Mouse (Mus musculus): ENCODE measurements around the gene Erg28. TPM values are rescaled to one million over a fixed set of nuclear protein-coding genes. Genes with fewer than 3 reads are reported as not detected.

Gene Erg28
- polyA plus RNA-seq, 1 experiment, result 44.4 TPM

- Histone ChIP-seq H3K27me3 (ENCODE audit: control insufficient read depth, insufficient read depth, low read length) (no peaks in the 10 kb centered on the region), H3K4me3 (ENCODE audit: control insufficient read depth, insufficient read depth, low read length) (no peak overlapping the region), H3K4me1 (replicated peaks; ENCODE audit: control insufficient read depth, insufficient read depth, low read length) (no peaks in the 10 kb centered on the region), H3K36me3 (ENCODE audit: control insufficient read depth, insufficient read depth, low read length) (0 out of 2 replicates have a peak, but pooled peaks cover 4% of the 10 kb centered on the region), H3K27ac (ENCODE audit: control insufficient read depth, insufficient read depth, low read length) (no peak overlapping the region)
- TF ChIP-seq CTCF (IDR thresholded peaks at IDR 0.05; ENCODE audit: borderline replicate concordance, control insufficient read depth, extremely low read depth, insufficient read depth, low read length, poor library complexity) (no peak), POLR2A (IDR thresholded peaks at IDR 0.05; ENCODE audit: control insufficient read depth, extremely low read depth, insufficient read depth, low read length, poor library complexity) (no peak)
- WGBS, result 83% methylated on average over 6 of the region's 6 CpGs
- no peak for DNase-seq
Observed at GRCm38 (mm10) chr12:85809726-85810125, 14.6 kb downstream of the Erg28 start.

DNA sequence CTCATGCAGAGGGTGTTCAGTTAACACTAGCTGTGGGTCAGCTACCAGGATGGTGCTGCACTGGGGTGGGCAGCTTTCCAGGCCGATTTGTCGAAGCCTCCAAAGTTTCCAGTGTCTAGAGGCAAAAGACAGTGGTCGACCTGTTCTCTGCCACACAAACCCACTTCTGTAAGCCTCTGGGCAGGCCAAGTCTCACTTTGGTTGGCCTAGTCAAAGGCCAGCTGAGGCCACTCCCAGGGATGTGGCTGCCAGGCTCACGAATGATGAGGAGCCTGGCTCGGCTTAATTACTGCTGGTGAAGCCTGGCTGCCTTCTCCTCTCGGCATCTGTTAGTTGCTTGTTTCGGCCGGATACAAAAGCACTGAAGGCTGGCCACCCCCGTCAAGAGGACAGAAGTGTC, 24.3 kb downstream of the Erg28 start:
- H3K4me1 ChIP-seq (replicated peaks; ENCODE audit: control insufficient read depth, insufficient read depth, low read length), result no peaks in the 10 kb centered on the region
- no peaks in the 10 kb centered on the region for H3K36me3 ChIP-seq (ENCODE audit: control insufficient read depth, insufficient read depth, low read length)
- 94% methylated on average over 9 of the region's 9 CpGs for WGBS
- H3K27ac ChIP-seq (ENCODE audit: control insufficient read depth, insufficient read depth, low read length), result no peak overlapping the region
- no peak for DNase-seq
- TF ChIP-seq POLR2A (IDR thresholded peaks at IDR 0.05; ENCODE audit: control insufficient read depth, extremely low read depth, insufficient read depth, low read length, poor library complexity) (no peak), CTCF (IDR thresholded peaks at IDR 0.05; ENCODE audit: borderline replicate concordance, control insufficient read depth, extremely low read depth, insufficient read depth, low read length, poor library complexity) (no peak)
- H3K4me3 ChIP-seq (ENCODE audit: control insufficient read depth, insufficient read depth, low read length), result no peak overlapping the region
- no peaks in the 10 kb centered on the region for H3K27me3 ChIP-seq (ENCODE audit: control insufficient read depth, insufficient read depth, low read length)

- H3K27ac ChIP-seq (ENCODE audit: control insufficient read depth, insufficient read depth, low read length), result no peak overlapping the region
- H3K4me3 ChIP-seq (ENCODE audit: control insufficient read depth, insufficient read depth, low read length), result no peak overlapping the region
- no peak for DNase-seq
- TF ChIP-seq CTCF (IDR thresholded peaks at IDR 0.05; ENCODE audit: borderline replicate concordance, control insufficient read depth, extremely low read depth, insufficient read depth, low read length, poor library complexity), result no peak
- no peak for TF ChIP-seq POLR2A (IDR thresholded peaks at IDR 0.05; ENCODE audit: control insufficient read depth, extremely low read depth, insufficient read depth, low read length, poor library complexity)
- no peaks in the 10 kb centered on the region for H3K27me3 ChIP-seq (ENCODE audit: control insufficient read depth, insufficient read depth, low read length)
- H3K36me3 ChIP-seq (ENCODE audit: control insufficient read depth, insufficient read depth, low read length), result no peaks in the 10 kb centered on the region
- no peaks in the 10 kb centered on the region for H3K4me1 ChIP-seq (replicated peaks; ENCODE audit: control insufficient read depth, insufficient read depth, low read length)
- 55% methylated on average over 1 of the region's 1 CpGs for WGBS
Observed at GRCm38 (mm10) chr12:85795551-85795950, 28.8 kb downstream of the Erg28 start.

- H3K27me3 ChIP-seq (ENCODE audit: control insufficient read depth, insufficient read depth, low read length), result no peaks in the 10 kb centered on the region
Observed at GRCm38 (mm10) chr12:85794094-85794493, 30.3 kb downstream of the Erg28 start.

GRCm38 (mm10) chr12:85792821-85793346, 31.5 kb downstream of the Erg28 start:
- no peak for DNase-seq
- Histone ChIP-seq H3K27ac (ENCODE audit: control insufficient read depth, insufficient read depth, low read length) (no peak overlapping the region), H3K27me3 (ENCODE audit: control insufficient read depth, insufficient read depth, low read length) (no peaks in the 10 kb centered on the region), H3K4me1 (replicated peaks; ENCODE audit: control insufficient read depth, insufficient read depth, low read length) (no peaks in the 10 kb centered on the region), H3K4me3 (ENCODE audit: control insufficient read depth, insufficient read depth, low read length) (no peak overlapping the region), H3K36me3 (ENCODE audit: control insufficient read depth, insufficient read depth, low read length) (no peaks in the 10 kb centered on the region)
- no peak for TF ChIP-seq CTCF (IDR thresholded peaks at IDR 0.05; ENCODE audit: borderline replicate concordance, control insufficient read depth, extremely low read depth, insufficient read depth, low read length, poor library complexity)
- TF ChIP-seq POLR2A (IDR thresholded peaks at IDR 0.05; ENCODE audit: control insufficient read depth, extremely low read depth, insufficient read depth, low read length, poor library complexity), result no peak
- WGBS, result 81% methylated on average over 6 of the region's 6 CpGs

More at GRCm38 (mm10) chr12:85794094-85794493, 30.3 kb downstream of the Erg28 start:
- H3K27ac ChIP-seq (ENCODE audit: control insufficient read depth, insufficient read depth, low read length), result no peak overlapping the region
- TF ChIP-seq CTCF (IDR thresholded peaks at IDR 0.05; ENCODE audit: borderline replicate concordance, control insufficient read depth, extremely low read depth, insufficient read depth, low read length, poor library complexity), result no peak
- no peak overlapping the region for H3K4me3 ChIP-seq (ENCODE audit: control insufficient read depth, insufficient read depth, low read length)
- no peak for DNase-seq
- H3K36me3 ChIP-seq (ENCODE audit: control insufficient read depth, insufficient read depth, low read length), result no peaks in the 10 kb centered on the region
- WGBS, result 93% methylated on average over 2 of the region's 2 CpGs
- H3K4me1 ChIP-seq (replicated peaks; ENCODE audit: control insufficient read depth, insufficient read depth, low read length), result no peaks in the 10 kb centered on the region

DNA sequence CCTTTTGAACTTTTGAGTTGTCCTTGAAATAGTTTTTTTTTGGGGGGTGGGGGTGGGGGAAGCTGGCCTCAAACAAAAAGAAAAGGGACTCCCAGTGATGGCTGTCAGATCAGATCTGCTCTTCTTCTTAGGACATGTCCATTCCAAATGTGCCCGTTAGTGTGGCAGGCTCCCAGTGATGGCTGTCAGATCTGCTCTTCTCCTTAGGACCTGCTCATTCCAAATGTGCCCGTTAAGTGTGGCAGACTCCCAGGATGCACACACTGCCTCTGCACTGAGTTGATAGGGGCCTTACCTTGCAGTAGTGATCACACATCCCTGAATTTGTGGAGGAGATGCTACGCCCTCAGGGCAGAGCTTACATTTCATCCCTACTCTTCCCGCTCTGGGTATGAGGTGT, 32.2 kb downstream of the Erg28 start:
- Histone ChIP-seq H3K27ac (ENCODE audit: control insufficient read depth, insufficient read depth, low read length) (no peak overlapping the region), H3K4me1 (replicated peaks; ENCODE audit: control insufficient read depth, insufficient read depth, low read length) (no peaks in the 10 kb centered on the region), H3K36me3 (ENCODE audit: control insufficient read depth, insufficient read depth, low read length) (no peaks in the 10 kb centered on the region), H3K27me3 (ENCODE audit: control insufficient read depth, insufficient read depth, low read length) (no peaks in the 10 kb centered on the region), H3K4me3 (ENCODE audit: control insufficient read depth, insufficient read depth, low read length) (no peak overlapping the region)
- 93% methylated on average over 4 of the region's 4 CpGs for WGBS
- DNase-seq, result no peak
- TF ChIP-seq CTCF (IDR thresholded peaks at IDR 0.05; ENCODE audit: borderline replicate concordance, control insufficient read depth, extremely low read depth, insufficient read depth, low read length, poor library complexity) (no peak), POLR2A (IDR thresholded peaks at IDR 0.05; ENCODE audit: control insufficient read depth, extremely low read depth, insufficient read depth, low read length, poor library complexity) (no peak)

Data from thymus, adult 2 months (tissue).